Mouse (Mus musculus): ENCODE measurements at regions not wholly inside any gene's neighbourhood (a gene's known extent, or its start where the extent isn't known, plus 50 kb on each side); places are given as distances from the start of the nearest gene placed in this dataset.

DNA sequence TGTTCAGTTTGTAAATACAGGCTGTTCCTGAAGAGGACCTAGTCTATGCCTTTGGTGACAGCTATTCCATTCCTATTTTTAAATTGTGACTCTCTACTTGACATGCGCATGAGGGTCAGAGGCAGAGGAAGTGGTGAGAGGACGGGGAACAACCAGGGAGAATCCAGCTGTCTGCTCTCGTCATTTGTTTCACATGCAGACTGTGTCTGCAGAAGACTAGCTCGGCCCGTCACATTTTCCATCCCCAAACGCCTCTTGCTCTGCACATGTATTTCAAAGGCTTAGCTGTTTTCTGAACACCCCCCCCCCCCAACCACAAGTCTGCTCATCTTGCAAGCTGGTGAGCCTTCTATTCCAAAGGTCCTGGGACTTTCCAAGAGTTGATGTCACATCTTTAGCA is 339.4 kb downstream of the Dhx35 start:
- DNase-seq (ENCODE audit: extremely low read depth, low read depth, low spot score), result no peak

DNA sequence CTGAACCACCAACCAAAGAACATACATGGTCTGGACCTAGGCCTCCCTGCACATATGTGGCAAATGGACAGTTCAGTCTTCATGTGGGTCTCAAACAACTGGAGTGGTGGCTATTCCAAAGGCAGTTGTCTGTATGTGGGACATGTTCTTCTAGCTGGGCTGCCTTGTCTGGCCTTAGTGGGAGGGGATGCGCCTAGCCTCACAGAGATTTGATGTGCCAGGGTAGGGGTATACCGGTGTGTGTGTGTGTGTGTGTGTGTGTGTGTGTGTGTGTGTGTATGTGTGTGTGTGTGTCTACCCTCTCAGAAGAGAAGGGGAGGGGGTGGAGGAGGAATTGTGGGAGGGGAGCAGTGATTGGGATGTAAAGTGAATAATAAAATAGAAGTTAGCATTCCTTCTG is 344.0 kb downstream of the Dhx35 start:
- no peak for DNase-seq (ENCODE audit: extremely low read depth, low read depth, low spot score)

DNA sequence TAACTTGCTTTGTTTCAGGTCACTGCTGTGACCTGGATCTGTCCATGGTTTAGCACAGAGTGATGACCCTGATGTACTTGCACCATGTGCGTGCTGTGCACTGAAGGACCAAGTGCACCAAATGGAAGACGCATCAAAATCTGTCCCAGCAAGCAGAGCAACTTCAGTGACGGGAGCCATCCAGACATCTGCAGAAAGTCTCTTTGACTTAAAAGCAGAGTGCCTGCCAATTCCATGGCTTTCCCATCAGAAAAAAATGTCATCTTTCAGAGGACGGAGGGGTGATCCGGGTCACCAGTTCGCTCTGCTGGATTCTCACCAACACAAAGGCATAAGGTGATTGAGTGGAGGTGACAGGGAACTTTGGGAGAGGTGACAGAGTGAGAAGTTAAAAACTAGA is 351.4 kb downstream of the Dhx35 start:
- DNase-seq (ENCODE audit: extremely low read depth, low read depth, low spot score), result no peak

DNA sequence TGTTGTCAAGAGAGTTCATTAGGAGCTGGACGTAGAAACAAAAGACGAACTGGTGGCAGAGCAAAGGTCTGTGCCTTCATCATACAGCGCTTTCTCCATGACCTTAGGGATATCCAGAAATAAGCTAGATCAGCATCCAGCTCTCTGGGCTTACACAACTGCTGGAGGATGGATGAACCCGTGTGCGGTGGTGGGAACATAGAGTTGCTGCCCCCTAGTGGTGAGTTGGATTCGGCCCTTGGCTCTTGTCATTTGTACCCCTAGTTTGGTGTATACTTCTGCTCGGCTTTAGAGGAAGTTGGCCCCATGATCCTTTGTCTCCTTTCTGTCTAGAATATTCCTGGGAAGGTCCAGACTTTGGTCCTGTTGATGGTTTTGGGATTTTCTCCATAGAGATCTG is 369.4 kb downstream of the Dhx35 start:
- DNase-seq (ENCODE audit: extremely low read depth, low read depth, low spot score), result no peak

DNA sequence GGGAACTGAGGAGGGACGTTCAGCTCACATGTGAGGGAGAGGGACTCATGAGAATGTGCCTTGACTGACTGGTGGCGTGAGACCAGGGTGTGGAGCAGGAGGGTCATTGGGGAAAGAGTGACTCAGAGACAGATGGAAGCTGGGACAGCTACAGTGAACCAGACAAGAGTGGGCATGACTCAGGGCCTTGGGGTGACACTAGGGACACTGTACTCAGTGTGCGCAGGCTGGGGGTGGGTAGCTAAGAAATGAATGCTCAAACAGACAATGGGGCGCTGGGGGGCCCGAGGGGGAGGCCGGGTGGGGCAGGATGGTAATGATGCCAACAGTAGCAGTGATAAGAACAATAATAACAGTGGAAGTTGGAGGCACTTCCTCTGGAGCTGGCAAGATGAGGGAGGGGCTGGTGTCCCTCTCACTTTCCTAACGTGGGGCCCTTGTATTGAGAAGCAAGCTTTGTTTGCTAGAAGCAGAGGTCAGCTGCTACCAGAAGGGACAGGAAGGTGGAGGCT is 374.0 kb downstream of the Dhx35 start:
- no peak for DNase-seq (ENCODE audit: extremely low read depth, low read depth, low spot score)

DNA sequence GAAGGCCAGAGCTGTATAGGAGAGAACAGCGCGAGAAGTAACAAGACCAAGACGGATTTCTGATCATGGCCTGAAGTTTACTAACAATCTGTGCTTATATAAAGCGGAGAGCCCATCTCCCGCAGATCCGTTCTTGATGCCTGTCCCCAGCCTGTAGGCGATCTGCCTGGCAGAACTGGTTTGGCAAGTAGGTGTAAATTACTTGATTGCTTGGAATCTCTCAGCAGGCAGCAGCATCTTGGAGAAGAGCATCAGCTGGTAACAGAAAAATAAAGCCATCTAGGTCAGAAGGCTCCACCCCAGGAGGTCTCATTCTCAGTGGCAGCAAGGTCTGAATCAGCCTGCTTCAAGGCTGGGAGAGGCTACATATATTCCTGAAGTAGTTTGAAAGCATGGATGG is 401.5 kb downstream of the Dhx35 start:
- no peak for DNase-seq (ENCODE audit: extremely low read depth, low read depth, low spot score)

DNA sequence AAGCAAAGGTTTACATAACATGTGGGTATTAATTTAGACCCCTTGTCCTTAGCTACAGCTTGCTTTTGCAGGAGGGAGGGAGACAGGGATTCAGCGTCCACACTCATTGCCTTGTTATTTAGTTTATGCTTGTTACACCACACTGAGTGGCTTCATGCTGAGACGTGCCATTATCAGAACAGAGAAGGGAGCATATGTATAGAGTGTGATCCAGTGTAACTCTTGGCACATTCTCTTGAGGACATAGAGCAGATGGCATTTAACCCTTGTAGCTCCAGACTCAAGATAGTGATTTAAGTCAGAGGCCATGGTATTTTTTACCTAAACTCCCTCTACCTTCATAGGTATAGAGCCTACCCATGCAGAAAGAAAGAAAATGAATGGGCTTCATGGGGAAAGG is 437.7 kb downstream of the Dhx35 start:
- DNase-seq (ENCODE audit: extremely low read depth, low read depth, low spot score), result no peak

DNA sequence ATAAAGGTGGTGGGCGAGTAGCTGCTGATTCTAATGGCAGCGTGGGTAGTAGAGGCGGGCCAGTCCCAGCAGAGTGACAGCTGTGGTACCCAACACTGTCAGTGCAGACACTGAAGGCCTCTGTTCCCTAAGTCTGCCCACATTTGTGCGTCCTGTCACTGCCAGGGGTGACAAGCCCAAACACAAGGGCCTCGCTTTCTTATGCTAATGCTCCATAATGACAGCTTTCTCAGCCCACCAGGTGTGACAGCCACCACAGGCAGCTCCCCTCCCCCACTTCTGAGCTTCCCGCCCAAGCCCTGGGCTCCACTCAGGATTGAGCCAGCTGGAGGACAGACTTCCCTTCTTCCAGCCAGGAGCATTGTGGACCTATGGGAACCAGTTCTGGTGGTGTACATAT is 440.4 kb downstream of the Dhx35 start:
- no peak for DNase-seq (ENCODE audit: extremely low read depth, low read depth, low spot score)

DNA sequence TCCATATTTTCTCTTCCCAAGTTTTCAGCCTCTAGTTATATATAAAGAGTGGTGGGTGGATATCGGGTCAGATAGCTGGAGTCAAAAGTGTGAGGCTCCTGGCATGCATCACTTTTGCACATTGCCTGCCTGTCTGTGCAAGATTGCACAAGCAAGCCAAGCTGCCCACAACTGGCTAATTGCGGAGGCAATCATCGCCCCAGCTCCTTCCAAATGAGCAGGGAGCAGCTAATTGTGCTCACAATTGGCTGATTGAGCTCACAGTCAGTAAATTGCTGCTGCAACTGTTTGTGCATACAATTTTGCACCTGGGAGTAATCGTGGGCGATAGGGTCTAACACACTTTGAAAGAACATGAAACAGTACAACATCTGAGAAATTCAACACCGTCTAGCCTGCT is 455.5 kb downstream of the Dhx35 start:
- no peak for DNase-seq (ENCODE audit: extremely low read depth, low read depth, low spot score)

DNA sequence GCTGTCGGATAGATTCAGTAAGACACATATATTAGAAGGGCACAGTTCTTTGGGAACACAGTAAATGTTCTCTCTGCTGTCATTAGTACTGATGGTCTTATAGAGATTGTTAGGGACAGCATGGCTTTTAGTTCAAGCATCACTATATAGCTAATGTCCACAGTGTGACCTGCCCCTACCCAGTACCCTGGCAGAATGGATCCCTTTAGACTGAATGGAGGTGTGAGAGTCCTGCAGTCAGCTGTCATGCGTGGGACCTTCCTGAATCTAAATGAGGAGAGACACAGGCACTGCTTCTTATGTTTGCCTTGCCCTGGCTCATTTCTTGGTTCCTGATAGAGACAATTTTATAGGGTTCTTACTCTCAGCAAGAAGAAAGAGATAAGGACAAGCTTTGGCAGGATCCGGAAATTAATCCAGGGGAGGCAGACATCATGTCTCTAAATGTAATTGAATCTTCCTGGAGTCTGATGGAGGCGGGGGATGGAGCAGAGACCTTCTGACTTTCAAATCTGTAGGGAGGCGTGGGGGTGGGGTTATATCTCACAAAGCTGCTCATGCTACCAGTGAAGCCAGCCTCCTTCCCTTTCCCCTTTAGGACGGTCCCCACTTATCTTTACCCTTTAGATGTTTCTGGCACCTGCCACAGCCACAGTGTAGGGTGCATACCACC is 456.5 kb downstream of the Dhx35 start:
- DNase-seq (ENCODE audit: extremely low read depth, low read depth, low spot score), result no peak

DNA sequence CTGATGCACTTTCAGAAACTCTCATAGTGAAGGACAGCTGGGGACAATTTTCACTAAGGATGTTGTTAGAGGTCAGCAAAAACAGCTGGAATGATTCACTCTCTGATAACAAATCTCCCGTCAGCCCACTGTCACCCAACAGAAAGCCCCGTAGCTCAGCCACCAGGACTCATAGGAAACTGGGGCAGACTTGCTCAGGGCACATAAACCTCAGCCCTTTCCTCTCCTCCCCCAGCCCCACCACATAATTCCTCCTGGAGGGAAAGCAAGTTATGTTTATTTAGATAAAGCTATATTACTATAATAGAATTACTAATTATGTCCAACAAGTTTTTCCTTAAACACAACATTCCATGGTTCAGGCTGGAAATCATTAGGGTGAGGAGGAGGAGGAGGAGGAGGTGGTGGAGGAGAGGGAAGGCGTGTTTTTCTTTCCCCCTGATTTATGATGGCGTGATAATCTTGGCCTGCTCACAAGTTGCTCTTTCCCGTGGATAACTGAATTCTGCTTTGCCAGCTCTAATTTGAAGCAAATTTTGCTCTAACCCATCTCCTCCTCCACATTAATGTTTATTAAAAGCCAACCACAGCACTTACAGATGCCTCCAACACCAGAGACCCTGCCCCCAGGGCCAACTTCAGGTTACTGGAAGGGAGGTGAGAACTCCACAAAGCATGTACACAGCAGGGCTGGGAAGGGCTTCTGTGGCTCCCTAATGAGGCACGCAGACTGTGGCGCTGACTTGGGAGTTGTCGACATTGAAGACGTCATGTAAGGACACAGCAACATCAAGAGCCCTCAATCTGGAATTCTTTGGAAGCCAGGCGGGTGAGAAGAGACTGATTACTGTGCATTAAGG is 475.8 kb downstream of the Dhx35 start:
- no peak for DNase-seq (ENCODE audit: extremely low read depth, low read depth, low spot score)

DNA sequence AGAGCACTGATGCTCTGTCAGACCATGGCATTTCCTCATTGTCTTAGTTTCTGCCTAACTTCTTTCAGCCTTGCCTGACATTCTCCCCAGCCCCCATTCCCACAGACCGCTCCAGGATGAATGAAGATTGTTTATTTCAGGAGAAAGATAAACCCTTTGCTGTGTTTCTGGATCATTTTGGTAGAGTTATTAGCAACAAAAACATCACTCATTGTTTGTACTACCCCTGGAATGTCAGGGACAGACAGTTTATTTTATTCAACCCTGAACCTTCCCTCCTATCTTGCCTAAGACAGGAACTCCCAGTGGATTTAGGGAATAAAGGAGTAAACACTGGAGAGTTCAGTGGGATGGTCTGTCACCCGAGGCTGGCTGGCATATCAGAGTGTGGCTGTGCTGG is 484.3 kb downstream of the Dhx35 start:
- no peak for DNase-seq (ENCODE audit: extremely low read depth, low read depth, low spot score)

DNA sequence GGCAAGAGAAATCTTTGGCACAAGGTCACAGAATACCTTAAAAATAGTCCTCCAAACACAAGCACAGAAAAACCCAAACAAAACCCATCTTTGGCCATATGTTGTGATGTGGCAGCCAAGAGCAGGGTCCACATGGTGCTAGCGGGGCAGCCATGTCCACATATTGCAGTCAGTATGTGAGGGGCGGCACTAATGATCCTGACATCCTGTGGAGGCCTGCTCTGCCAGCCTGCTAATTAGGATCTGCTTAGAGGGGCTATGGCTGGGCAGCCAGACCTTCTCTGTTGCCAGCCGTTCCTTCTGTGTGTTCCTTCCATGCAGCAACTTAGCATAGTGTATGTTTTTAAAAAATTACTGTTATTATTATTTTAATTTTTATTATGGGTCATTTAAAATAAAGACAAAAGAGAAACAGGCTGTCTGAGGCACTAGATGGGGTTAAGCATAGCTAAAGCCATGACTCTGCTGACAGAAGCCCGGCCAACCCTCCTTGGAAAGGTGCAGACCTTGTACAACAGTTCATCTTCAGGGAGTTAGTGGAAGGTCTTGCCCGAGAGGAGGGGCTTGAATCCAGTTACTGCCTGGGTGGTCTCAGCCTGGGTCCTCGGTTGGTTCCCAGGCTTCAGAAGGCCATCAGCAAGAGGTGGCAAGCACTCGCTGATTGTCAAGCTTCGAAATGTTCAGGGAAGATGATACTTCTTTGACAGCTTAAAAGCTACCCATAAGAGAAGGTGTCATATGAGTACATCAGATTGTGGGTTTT is 487.1 kb downstream of the Dhx35 start:
- DNase-seq (ENCODE audit: extremely low read depth, low read depth, low spot score), result no peak

DNA sequence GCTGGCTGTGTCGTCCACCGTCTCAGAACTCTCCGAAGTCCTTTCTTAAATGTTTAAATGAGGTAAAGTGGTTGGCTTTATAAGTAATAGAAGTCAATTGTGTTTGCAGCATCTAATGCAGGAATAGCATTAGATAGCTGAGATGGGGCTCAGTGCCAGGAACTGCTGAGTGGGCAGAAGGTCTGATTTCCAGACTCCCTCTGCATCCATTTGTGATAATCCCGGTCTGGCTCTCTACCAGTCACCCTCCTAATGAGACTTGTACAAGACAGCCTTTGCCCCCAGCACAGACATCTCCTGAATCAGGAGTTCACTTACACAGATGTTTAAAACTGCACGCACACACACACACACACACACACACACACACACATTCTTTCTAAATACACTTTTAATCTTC is 489.5 kb downstream of the Dhx35 start:
- no peak for DNase-seq (ENCODE audit: extremely low read depth, low read depth, low spot score)

DNA sequence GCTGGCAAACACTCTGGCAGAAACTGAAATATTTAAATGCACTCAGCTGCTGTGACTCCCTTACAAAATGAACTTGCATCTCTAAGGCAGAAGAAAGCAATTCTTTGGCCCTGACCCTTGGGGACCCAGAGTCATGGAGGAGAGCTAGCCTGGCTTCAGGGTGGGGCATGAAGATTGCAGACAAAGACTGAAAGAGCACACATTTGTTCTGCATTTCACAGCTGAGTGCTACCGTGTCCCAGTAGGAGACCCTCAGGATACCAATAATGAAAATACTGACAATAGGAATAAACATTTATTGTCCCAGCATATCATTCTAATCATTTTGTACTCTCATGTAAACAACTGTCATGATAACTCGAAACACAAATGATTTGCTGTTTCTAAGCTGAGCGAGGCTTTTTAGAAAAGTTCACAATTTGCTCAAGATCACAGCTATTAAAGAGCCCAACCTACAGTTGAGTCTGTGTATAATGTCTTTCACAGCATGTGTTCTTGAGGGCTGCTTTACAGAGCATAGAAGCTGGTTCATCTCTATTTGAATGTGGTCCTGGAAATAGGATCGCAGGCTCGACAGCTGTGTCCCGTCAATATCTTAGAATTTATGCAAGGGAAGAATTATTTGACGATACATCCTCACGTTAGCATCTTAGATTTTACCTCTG is 490.1 kb downstream of the Dhx35 start:
- DNase-seq (ENCODE audit: extremely low read depth, low read depth, low spot score), result no peak

DNA sequence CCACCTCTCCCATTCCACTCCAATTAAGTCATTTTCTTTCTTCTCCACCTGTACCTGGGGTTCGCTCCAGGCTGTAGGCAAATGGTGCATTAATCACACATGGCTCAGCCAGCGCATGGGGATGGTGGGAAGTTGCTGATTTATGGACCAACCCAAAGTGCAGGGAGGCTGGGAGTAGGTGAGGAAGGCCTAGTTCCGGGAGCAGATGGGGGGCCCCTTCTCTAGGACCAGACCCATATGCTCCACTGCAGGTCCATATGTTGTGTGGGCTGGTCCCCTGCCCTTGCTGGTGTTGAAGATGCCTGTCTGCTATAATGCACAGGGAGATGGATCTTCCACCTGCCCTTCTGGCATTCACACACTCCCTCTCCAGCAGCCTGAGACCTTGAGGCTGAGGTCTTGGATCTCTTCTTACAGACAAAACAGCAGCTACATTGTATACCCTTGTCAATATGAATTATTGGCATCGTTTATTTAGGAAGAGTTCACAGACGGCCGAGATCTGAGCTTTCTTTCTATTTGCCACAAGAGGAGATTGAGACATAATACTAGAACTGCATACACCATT is 493.5 kb downstream of the Dhx35 start:
- DNase-seq (ENCODE audit: extremely low read depth, low read depth, low spot score), result no peak

DNA sequence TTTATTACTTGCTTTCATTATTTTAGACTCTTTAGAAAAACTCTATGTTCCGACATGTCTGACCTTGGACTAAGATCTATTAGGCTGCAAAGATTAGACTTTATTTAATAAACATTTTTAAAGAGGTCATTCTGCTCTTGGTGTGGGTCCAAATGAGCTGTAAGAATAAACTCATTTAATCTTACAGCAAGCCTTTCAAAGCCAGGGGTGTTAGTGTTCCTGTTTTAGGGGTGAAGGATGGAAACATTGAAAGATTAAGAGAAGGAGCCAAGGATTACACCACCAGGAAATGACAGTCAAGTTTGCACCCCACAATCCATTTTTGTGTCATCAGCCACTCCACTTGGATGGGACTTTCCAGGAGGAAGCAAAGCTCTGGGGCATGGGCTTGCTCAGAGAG is 495.5 kb downstream of the Dhx35 start:
- DNase-seq (ENCODE audit: extremely low read depth, low read depth, low spot score), result no peak

DNA sequence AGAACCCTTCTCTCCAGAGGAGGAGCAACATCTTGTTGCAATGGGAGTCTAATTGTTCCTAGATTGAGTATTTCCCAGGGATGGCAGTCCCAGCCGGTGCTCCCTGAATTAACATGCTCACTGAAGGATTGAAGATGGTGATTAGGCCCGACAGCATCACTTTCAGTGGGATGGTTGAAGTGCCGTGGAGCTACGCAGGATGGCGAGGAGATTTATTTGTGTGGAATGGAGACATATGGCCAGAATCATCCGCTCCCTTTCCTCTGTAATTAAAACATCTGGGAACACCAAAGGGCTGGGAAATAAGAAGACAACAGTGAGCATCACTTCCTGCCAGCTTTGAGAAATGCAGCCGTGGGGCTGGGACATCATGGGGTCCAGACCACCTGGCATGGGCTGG is 512.4 kb downstream of the Dhx35 start:
- no peak for DNase-seq (ENCODE audit: extremely low read depth, low read depth, low spot score)

DNA sequence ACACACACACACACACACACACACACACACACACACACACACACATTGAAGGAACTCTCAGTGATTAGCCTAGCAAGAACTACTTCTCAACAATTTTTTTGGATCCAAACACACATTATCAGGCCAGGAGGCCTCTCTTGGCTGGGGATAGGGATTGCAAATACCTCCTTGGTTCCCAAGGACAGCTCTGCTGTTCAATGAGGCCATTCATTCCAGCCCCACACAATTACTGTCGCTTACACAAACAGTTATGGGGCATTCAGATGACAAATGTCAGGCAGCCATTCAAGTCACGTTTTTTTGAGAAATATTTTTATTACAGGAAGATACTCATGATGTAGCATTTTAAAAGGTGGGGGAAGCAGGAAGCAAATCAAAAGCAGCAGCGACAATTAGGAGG is 540.1 kb downstream of the Dhx35 start:
- DNase-seq (ENCODE audit: extremely low read depth, low read depth, low spot score), result no peak

DNA sequence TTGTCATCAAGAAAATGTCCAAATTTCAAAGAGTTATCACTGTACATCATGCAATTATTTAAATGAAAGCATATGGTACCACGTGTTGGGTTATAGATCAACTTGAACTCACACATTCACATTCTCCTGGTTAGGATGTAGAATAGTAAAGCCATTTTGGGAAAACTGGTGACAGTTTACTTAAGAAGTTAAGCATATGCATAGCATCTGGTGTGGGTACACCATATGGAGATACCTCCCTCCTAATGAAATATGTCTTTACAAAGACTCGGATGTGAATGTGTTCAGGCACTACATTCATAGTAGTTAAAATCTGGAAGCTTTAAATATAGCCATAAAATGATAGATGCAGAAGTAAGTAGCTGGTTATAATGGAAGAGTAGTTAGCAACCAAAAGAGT is 542.0 kb downstream of the Dhx35 start:
- DNase-seq (ENCODE audit: extremely low read depth, low read depth, low spot score), result no peak
